29 mouse cellular contexts compared by ENCODE assay signal in the genomic region with DNA sequence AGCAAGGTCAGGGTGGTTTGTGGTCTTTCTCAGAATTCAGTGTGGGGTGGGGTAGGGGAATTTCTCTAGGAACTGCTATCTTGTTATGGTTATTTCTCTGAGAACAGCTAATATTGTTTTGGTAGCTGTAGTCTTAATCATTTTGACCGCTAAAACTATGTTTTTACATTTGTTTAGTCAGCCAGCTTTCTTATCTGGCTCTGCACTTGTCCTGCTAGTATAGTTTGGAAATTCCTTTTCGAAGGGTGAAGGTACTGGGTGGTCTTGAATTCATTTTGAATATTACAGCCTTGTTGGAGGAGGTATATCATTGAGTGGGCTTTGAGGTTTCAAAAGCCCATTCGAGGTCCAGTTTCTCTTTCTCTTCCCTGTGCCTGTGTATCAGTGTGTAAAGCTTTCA. TPM values are rescaled to one million over a fixed set of nuclear protein-coding genes. Genes with fewer than 3 reads are reported as not detected.
"Had no signal": no experiment of that assay in that cellular context is flagged by ENCODE, and none has a peak within 500 bp of the region (broad histone marks: within the 10 kb centered on the region; RNA-seq: fewer than 3 reads in every experiment).

No protein-coding gene starts in this region.

RNA-seq across cellular contexts. Expression of gene Slc51a, which starts 43.1 kb away (rescaled TPM):
- total RNA-seq: gastrocnemius, adult 18-20 months; gastrocnemius, adult 8-10 months; gastrocnemius, postnatal 14 days; gastrocnemius, postnatal 36 days; hindbrain, postnatal 0 days; layer of hippocampus, adult 2 months; layer of hippocampus, postnatal 10 days; layer of hippocampus, postnatal 25 days; left cerebral cortex, adult 2 months; left cerebral cortex, postnatal 14 days; left cerebral cortex, postnatal 36 days had no signal
- polyA plus RNA-seq: hindbrain, postnatal 0 days had no signal

RNA-seq across cellular contexts. Expression of gene Tm4sf19, which starts 44.3 kb away (rescaled TPM):
- total RNA-seq: gastrocnemius, adult 18-20 months; gastrocnemius, adult 8-10 months; gastrocnemius, postnatal 14 days; gastrocnemius, postnatal 36 days; heart, adult 2 months; heart, postnatal 14 days; heart, postnatal 36 days; hematopoietic stem cell, adult 5-6 weeks; hindbrain, postnatal 0 days; layer of hippocampus, adult 2 months; layer of hippocampus, postnatal 10 days; layer of hippocampus, postnatal 25 days; left cerebral cortex, adult 2 months; left cerebral cortex, postnatal 14 days; left cerebral cortex, postnatal 36 days had no signal
- polyA plus RNA-seq: heart, embryonic 11.5 days; heart, embryonic 15.5 days; heart, postnatal 0 days; hindbrain, embryonic 11.5 days; hindbrain, embryonic 13.5 days; hindbrain, embryonic 15.5 days; hindbrain, postnatal 0 days; intestine, embryonic 14.5 days; intestine, embryonic 16.5 days; kidney, embryonic 14.5 days; kidney, embryonic 16.5 days; limb, embryonic 10.5 days; limb, embryonic 12.5 days had no signal

RNA-seq across cellular contexts. Expression of gene Zdhhc19, which starts 51.5 kb away (rescaled TPM):
- total RNA-seq: gastrocnemius, adult 18-20 months; gastrocnemius, adult 8-10 months; gastrocnemius, postnatal 14 days; gastrocnemius, postnatal 36 days; heart, adult 2 months; heart, postnatal 14 days; heart, postnatal 36 days; hematopoietic stem cell, adult 5-6 weeks; hindbrain, postnatal 0 days; layer of hippocampus, adult 2 months; layer of hippocampus, postnatal 10 days; layer of hippocampus, postnatal 25 days; left cerebral cortex, adult 2 months; left cerebral cortex, postnatal 14 days; left cerebral cortex, postnatal 36 days had no signal
- polyA plus RNA-seq: heart, adult 2 months; heart, embryonic 13.5 days; heart, embryonic 15.5 days; heart, postnatal 0 days; hindbrain, embryonic 11.5 days; hindbrain, embryonic 13.5 days; kidney, embryonic 14.5 days; kidney, embryonic 16.5 days; limb, embryonic 10.5 days; limb, embryonic 12.5 days; limb, embryonic 14.5 days had no signal
